Mouse (Mus musculus): Measurements from ENCODE around the gene S1pr1. TPM values are rescaled to one million over a fixed set of nuclear protein-coding genes. Genes with fewer than 3 reads are reported as not detected.

S1pr1 gene
- polyA plus RNA-seq, 1 experiment from 2014 or later: 19.8 TPM

DNA sequence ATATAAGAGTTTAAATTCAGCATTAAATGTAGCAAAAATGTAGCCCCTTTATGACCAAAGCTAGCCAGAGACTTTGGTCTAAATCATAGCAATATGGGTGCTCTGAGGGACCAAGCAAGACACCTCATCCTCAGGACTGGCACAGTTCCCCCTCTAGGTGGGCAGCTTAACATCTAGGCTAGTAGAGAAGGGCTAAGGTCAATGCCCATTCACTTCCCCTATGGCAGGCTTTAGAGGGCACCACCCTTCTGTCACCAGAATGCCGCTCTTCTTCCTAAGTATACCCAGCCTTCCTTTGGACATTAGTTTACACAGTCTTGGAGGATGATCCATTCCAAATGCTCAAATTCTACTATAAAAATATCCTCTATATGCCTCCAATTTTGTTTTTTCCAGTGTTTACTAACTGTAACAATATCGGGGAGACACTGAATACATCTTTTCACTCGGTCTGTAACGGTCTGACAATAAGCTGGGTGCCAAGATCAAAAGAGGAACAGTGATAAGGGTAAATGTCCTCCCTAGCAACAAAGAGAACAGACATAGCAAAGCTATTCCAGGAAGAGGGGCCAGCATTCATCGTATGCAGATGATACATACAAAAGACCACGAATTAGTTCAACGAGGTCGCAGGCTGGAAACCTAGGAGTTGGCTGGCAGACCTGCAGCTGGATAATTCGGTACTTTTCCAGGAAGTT, 41.8 kb downstream of the S1pr1 start:
- no peaks in the 10 kb centered on the region for H3K27me3 ChIP-seq
- peaks cover 5% of the 10 kb centered on the region; the same call in 1 of the 2 replicates for H3K4me1 ChIP-seq
- peak overlapping the region; percentile 16; the same call in 1 of the 2 replicates for H3K4me2 ChIP-seq (replicated peaks)
- no peak overlapping the region for H3K9ac ChIP-seq
- H3K27ac ChIP-seq: no peak overlapping the region
- WGBS: 62% methylated on average over 9 of the region's 9 CpGs
- H3K9me3 ChIP-seq: no peaks in the 10 kb centered on the region
- no peak for ATAC-seq (ENCODE audit: insufficient number of reproducible peaks, insufficient read depth, low FRiP score, low TSS enrichment)
- H3K36me3 ChIP-seq: no peaks in the 10 kb centered on the region
- no peak overlapping the region for H3K4me3 ChIP-seq

DNA sequence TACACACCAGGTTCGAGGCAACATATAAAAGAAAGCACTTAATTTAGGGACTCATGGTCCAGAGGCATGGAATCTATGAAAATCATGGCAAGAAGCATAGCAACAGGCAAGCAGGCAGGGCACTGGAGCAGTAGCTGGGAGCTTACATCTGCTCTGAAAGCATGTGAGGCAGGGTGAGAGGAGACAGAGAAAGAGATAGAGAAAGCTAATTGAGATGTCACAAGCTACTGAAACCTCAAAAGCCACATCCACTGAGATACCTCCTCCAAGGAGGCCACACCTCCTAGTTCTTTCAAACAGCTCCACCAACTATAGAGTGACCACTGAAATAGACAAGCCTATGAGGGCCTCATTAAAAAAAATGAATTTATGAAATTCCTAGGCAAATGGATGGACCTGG, 45.6 kb downstream of the S1pr1 start:
- Histone ChIP-seq H3K9ac (no peak overlapping the region), H3K9me3 (no peaks in the 10 kb centered on the region), H3K4me3 (no peak overlapping the region), H3K4me2 (replicated peaks) (no peak overlapping the region), H3K27me3 (no peaks in the 10 kb centered on the region), H3K4me1 (peaks cover 5% of the 10 kb centered on the region; the same call in 1 of the 2 replicates), H3K27ac (no peak overlapping the region), H3K36me3 (no peaks in the 10 kb centered on the region)
- WGBS: 79% methylated on average over 1 of the region's 1 CpGs
- ATAC-seq (ENCODE audit: insufficient number of reproducible peaks, insufficient read depth, low FRiP score, low TSS enrichment): no peak

DNA sequence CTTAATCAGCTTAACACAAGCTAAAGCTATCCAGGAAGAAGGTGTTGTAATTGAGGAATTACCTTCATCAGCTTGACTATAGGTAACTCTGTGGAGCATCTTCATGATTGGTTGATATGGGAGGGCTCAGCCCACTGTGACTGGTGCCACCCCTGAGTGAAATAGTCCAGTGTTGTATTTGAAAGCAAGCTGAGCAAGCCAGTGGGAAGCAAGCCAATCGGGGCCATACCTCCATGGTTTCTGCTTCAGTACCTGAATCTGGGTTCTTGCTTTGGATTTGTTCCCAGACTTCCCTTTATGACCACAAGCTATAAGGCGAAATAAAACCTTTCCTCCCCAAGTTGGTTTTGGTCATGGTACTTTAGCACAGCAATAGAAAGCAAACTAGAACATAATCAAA, 47.7 kb downstream of the S1pr1 start:
- Histone ChIP-seq H3K27ac (no peak overlapping the region), H3K27me3 (no peaks in the 10 kb centered on the region), H3K4me1 (no peaks in the 10 kb centered on the region), H3K36me3 (no peaks in the 10 kb centered on the region), H3K4me2 (replicated peaks) (no peak overlapping the region), H3K9ac (no peak overlapping the region), H3K4me3 (no peak overlapping the region), H3K9me3 (no peaks in the 10 kb centered on the region)
- no peak for ATAC-seq (ENCODE audit: insufficient number of reproducible peaks, insufficient read depth, low FRiP score, low TSS enrichment)
- 69% methylated on average over 2 of the region's 2 CpGs for WGBS

DNA sequence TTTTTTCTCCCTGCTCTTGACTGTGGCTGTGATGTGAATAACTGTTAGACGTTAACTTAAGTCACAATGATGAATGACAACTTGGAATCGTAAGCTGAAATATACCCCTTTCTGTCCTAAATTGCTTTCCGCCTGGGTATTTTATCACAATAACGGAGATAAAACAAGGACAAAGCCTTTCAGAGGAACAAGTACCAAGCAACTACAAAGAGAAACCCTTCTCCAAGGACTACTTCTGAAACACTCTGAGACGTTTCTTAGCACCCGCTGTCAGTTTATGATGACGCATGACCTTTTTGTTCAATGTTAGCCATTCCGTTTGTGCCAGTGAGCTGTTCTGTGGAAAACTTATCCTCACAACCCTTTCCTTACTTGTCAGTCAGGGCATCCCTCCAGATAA, 48.3 kb downstream of the S1pr1 start:
- no peak for ATAC-seq (ENCODE audit: insufficient number of reproducible peaks, insufficient read depth, low FRiP score, low TSS enrichment)
- 67% methylated on average over 8 of the region's 8 CpGs for WGBS
- Histone ChIP-seq H3K27ac (no peak overlapping the region), H3K4me1 (no peaks in the 10 kb centered on the region), H3K4me3 (no peak overlapping the region), H3K9me3 (no peaks in the 10 kb centered on the region), H3K9ac (no peak overlapping the region), H3K4me2 (replicated peaks) (no peak overlapping the region), H3K36me3 (no peaks in the 10 kb centered on the region), H3K27me3 (no peaks in the 10 kb centered on the region)

DNA sequence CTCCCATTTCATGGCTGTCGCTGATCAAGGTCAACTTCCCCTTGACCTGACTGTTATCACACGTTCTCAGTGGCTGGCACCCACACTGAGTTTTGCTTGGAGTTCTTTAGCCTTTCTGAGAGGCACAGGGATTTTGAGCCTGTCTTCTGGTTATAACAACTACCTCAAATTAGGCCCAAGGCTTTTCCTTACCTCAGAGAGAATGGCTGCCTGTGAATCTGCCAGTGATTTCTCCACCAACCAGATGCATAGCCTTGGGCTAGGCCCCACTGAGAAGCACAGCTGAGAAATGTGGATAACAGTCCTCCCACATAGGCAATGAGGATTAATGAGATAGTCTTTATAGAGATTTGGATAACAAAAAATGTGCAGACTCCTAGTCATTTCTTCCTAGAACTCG, 50.4 kb downstream of the S1pr1 start:
- WGBS: 55% methylated on average over 3 of the region's 3 CpGs
- Histone ChIP-seq H3K9me3 (no peaks in the 10 kb centered on the region), H3K27ac (no peak overlapping the region), H3K4me3 (no peak overlapping the region), H3K36me3 (no peaks in the 10 kb centered on the region), H3K27me3 (no peaks in the 10 kb centered on the region), H3K9ac (no peak overlapping the region), H3K4me2 (replicated peaks) (no peak overlapping the region), H3K4me1 (no peaks in the 10 kb centered on the region)
- ATAC-seq (ENCODE audit: insufficient number of reproducible peaks, insufficient read depth, low FRiP score, low TSS enrichment): no peak

GRCm38 (mm10) chr3:115660701-115661460, 54.0 kb downstream of the S1pr1 start:
- Histone ChIP-seq H3K27me3 (no peaks in the 10 kb centered on the region), H3K27ac (no peak overlapping the region), H3K9ac (no peak overlapping the region), H3K4me3 (no peak overlapping the region), H3K4me2 (replicated peaks) (no peak overlapping the region), H3K9me3 (no peaks in the 10 kb centered on the region), H3K4me1 (no peaks in the 10 kb centered on the region), H3K36me3 (no peaks in the 10 kb centered on the region)
- ATAC-seq (ENCODE audit: insufficient number of reproducible peaks, insufficient read depth, low FRiP score, low TSS enrichment): peak; percentile 74; the same call in 1 of the 2 replicates
- 49% methylated on average over 9 of the region's 9 CpGs for WGBS

Other genes with a start within 250 kb of the S1pr1 start
- 25.1 and 27.5 TPM in 2 replicates for gene Dph5, start 172.8 kb upstream of the S1pr1 start, polyA plus RNA-seq (2016; fragmentation: Nextera tagmentation; extraction: Ambion mirVana)